Comparison of ENCODE assay signal across 8 mouse cellular contexts in genomic region chr7:144653681-144654425, GRCm38 (mm10).
DNase-seq lines count a peak whose midpoint lies in the region; ATAC-seq lines count a peak whose summit lies in the region.

No protein-coding gene starts in this region.

- H3K36me3 ChIP-seq in forebrain, embryonic 13.5 days (ENCODE audit: poor library complexity, severe bottlenecking): no peaks in the 10 kb centered on the region; the same call in 1 of the 2 replicates
- H3K36me3 ChIP-seq in liver, embryonic 12.5 days: peaks cover 12% of the 10 kb centered on the region; the same call in 1 of the 2 replicates

- peak; percentile 94 for ATAC-seq in forebrain, embryonic 13.5 days
- 0 out of 2 replicates have a peak, but pooled peaks have one; percentile 32 for ATAC-seq in liver, embryonic 12.5 days
- no peak for ATAC-seq in inflammation-experienced regulatory T-cells, adult 6 months

- no peak overlapping the region for H3K4me2 ChIP-seq in forebrain, embryonic 13.5 days
- H3K4me2 ChIP-seq in liver, embryonic 12.5 days: no peak overlapping the region

- H3K27me3 ChIP-seq in forebrain, embryonic 13.5 days: peaks cover 54% of the 10 kb centered on the region
- H3K27me3 ChIP-seq in liver, embryonic 12.5 days (replicated peaks): no peaks in the 10 kb centered on the region

- H3K27ac ChIP-seq in forebrain, embryonic 13.5 days: peak overlapping the region; percentile 79
- no peak overlapping the region for H3K27ac ChIP-seq in liver, embryonic 12.5 days

- DNase-seq in lung, adult 18-20 months: peak; percentile 33 to 38
- DNase-seq in lung, postnatal 25 days (ENCODE audit: low spot score): no peak
- peak; percentile 26 for DNase-seq in heart, postnatal 4 days
- peak; percentile 60 for DNase-seq in layer of hippocampus, adult 11-12 months (ENCODE audit: low spot score)
- peak; percentile 82 for DNase-seq in ovary, postnatal 36 days (ENCODE audit: low spot score)

- no peak overlapping the region for H3K4me3 ChIP-seq in forebrain, embryonic 13.5 days
- no peak overlapping the region for H3K4me3 ChIP-seq in liver, embryonic 12.5 days

- peaks cover 32% of the 10 kb centered on the region for H3K4me1 ChIP-seq in forebrain, embryonic 13.5 days
- H3K4me1 ChIP-seq in liver, embryonic 12.5 days: no peaks in the 10 kb centered on the region

- 6% methylated on average over 10 of the region's 10 CpGs for WGBS in forebrain, embryonic 13.5 days
- WGBS in liver, embryonic 12.5 days (ENCODE audit: insufficient replicate concordance): 29% methylated on average over 10 of the region's 10 CpGs

- H3K9me3 ChIP-seq in forebrain, embryonic 13.5 days (replicated peaks): peaks cover 5% of the 10 kb centered on the region; the same call in 1 of the 2 replicates
- H3K9me3 ChIP-seq in liver, embryonic 12.5 days (replicated peaks): no peaks in the 10 kb centered on the region

- H3K9ac ChIP-seq in forebrain, embryonic 13.5 days: peak overlapping the region; percentile 43
- H3K9ac ChIP-seq in liver, embryonic 12.5 days: no peak overlapping the region
